Mouse (Mus musculus): ENCODE measurements around the gene Ssbp2.

Ssbp2 gene

DNA sequence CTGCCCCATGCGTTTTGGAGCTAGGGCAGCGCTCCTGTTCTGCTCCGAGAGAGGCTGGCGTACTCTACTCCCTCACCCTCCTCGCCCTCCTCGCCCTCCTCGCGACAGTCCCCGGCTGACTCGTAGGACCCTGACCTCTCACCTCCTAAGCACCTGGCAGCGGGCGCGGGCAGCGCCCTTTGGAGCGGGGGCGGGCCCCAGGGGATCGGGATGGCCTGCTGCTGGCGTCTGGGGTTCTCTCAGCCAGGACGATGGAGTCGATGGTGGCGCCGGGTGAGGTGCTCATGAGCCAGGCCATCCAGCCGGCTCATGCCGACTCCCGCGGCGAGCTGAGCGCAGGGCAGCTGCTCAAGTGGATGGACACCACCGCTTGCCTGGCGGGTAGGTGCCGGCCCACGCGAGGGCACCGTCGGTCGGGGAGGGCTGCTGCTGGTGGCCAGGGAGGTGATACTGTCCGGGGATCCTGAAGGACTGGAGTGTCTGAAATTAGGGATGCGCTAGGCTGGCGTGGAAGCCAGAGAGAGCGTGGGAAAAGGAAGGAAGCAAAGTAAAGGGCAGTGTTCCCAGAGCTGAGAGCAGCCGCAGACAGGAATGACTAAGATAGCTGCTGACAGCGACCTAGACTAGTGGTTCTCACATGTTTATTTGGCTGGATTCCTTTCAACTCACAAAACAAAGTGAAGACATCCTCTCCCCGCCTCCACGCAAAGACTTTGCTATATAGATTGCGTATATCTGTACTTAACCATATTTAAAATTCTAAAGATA lies 281.4 kb downstream of the Ssbp2 start, which contains the start of gene Acot12:
Gene Acot12, plus strand, starts transcription at position 233 of the 768 bp plus-strand sequence.
- peak; percentile 54 to 60 for DNase-seq

GRCm38 (mm10) chr13:91743180-91743579 lies 283.1 kb downstream of the Ssbp2 start:
- no peak for DNase-seq

GRCm38 (mm10) chr13:91746470-91746869 lies 286.4 kb downstream of the Ssbp2 start:
- DNase-seq, result no peak

DNA sequence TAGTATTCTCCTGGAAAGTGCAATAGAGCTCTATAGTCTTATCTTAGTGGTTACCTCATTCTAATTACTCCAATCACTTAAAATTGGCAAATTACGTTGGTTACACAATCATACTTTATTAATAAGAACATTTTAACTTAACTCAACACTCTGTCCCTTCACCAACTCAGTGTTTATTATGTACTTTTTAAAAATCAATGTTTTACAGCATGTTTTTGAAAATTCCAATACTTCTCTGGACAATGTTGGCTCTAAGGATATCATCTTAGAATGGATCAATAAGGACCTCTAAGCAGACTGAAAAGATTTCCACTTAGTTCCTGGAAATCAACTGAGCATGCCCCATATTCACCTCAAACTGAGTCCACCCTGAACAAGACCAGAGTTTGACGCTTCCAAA lies 288.3 kb downstream of the Ssbp2 start:
- no peak for DNase-seq

DNA sequence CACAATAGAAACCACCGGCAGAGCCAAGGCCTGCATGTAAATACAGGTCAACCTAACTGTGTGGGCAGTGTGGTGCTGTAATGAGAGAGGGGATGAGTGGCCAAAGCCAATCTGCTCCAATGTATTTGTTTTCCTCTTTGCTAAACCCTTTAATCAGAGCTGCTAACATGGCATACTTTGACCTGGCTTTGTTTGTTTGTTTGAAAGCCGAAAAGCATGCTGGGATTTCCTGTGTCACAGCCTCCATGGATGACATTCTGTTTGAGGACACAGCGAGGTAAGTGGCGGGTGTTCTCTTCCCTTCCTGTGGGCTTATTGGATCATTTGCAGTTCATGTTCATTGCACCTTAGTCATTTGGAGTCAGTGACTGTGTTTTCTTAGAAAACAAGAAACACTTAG lies 289.9 kb downstream of the Ssbp2 start:
- no peak for DNase-seq
